Mouse (Mus musculus): Measurements from ENCODE around the gene Kyat1. TPM values are rescaled to one million over a fixed set of nuclear protein-coding genes. Genes with fewer than 3 reads are reported as not detected.
A peak's percentile ranks its signal among the peaks of the same experiment; 100 is the strongest.

Kyat1 gene
- polyA plus RNA-seq, 1 experiment from 2014 or later: 15.5 TPM

- Histone ChIP-seq H3K27ac (replicated peaks) (0 out of 2 replicates have a peak overlapping the region, but pooled peaks have one; percentile 17), H3K9ac (no peak overlapping the region), H3K4me1 (peaks cover 33% of the 10 kb centered on the region), H3K36me3 (peaks cover 46% of the 10 kb centered on the region), H3K9me3 (replicated peaks) (no peaks in the 10 kb centered on the region), H3K4me3 (replicated peaks) (no peak overlapping the region), H3K27me3 (no peaks in the 10 kb centered on the region), H3K4me2 (replicated peaks) (no peak overlapping the region)
- ATAC-seq (ENCODE audit: insufficient number of reproducible peaks, low FRiP score, low TSS enrichment, low read depth): no peak
- WGBS: 36% methylated on average over 4 of the region's 4 CpGs
Observed at GRCm38 (mm10) chr2:30242509-30242908, 36.9 kb upstream of the Kyat1 start.

GRCm38 (mm10) chr2:30240267-30240666, 34.6 kb upstream of the Kyat1 start, which contains the start of gene Gm28035:
TSS of gene Gm28035 (plus strand) at chr2:30240567.
- no peak for ATAC-seq (ENCODE audit: insufficient number of reproducible peaks, low FRiP score, low TSS enrichment, low read depth)
- H3K9me3 ChIP-seq (replicated peaks): no peaks in the 10 kb centered on the region
- peaks cover 41% of the 10 kb centered on the region for H3K4me1 ChIP-seq
- H3K4me3 ChIP-seq (replicated peaks): no peak within 1 kb of the TSS
- peaks cover 46% of the 10 kb centered on the region for H3K36me3 ChIP-seq
- 85% methylated on average over 2 of the region's 2 CpGs for WGBS
- H3K27me3 ChIP-seq: no peaks in the 10 kb centered on the region
- H3K4me2 ChIP-seq (replicated peaks): peak within 1 kb of the TSS; percentile 66; the same call in 1 of the 2 replicates
- H3K27ac ChIP-seq (replicated peaks): 0 out of 2 replicates have a peak within 1 kb of the TSS, but pooled peaks have one; percentile 23
- no peak within 1 kb of the TSS for H3K9ac ChIP-seq

GRCm38 (mm10) chr2:30239777-30240176, 34.1 kb upstream of the Kyat1 start:
- no peak overlapping the region for H3K4me3 ChIP-seq (replicated peaks)
- H3K9me3 ChIP-seq (replicated peaks): no peaks in the 10 kb centered on the region
- H3K4me1 ChIP-seq: peaks cover 40% of the 10 kb centered on the region
- WGBS: 81% methylated on average over 4 of the region's 4 CpGs
- no peak overlapping the region for H3K27ac ChIP-seq (replicated peaks)
- H3K36me3 ChIP-seq: peaks cover 46% of the 10 kb centered on the region
- ATAC-seq (ENCODE audit: insufficient number of reproducible peaks, low FRiP score, low TSS enrichment, low read depth): no peak
- H3K27me3 ChIP-seq: no peaks in the 10 kb centered on the region
- 0 out of 2 replicates have a peak overlapping the region, but pooled peaks have one; percentile 66 for H3K4me2 ChIP-seq (replicated peaks)
- H3K9ac ChIP-seq: no peak overlapping the region

- 0 out of 2 replicates have a peak overlapping the region, but pooled peaks have one; percentile 23 for H3K27ac ChIP-seq (replicated peaks)
- no peaks in the 10 kb centered on the region for H3K27me3 ChIP-seq
- H3K9me3 ChIP-seq (replicated peaks): no peaks in the 10 kb centered on the region
- peak overlapping the region; percentile 66 for H3K4me2 ChIP-seq (replicated peaks)
- H3K4me1 ChIP-seq: peaks cover 36% of the 10 kb centered on the region
- ATAC-seq (ENCODE audit: insufficient number of reproducible peaks, low FRiP score, low TSS enrichment, low read depth): no peak
- H3K9ac ChIP-seq: 0 out of 2 replicates have a peak overlapping the region, but pooled peaks have one; percentile 64
- H3K36me3 ChIP-seq: peaks cover 42% of the 10 kb centered on the region
- 75% methylated on average over 3 of the region's 3 CpGs for WGBS
- H3K4me3 ChIP-seq (replicated peaks): peak overlapping the region; percentile 72
Observed at GRCm38 (mm10) chr2:30238906-30239465, 33.3 kb upstream of the Kyat1 start.

- 0% methylated on average over 36 of the region's 42 CpGs for WGBS
- ATAC-seq (ENCODE audit: insufficient number of reproducible peaks, low FRiP score, low TSS enrichment, low read depth): peak; percentile 91
- Histone ChIP-seq H3K9me3 (replicated peaks) (no peaks in the 10 kb centered on the region), H3K4me2 (replicated peaks) (peak overlapping the region; percentile 66), H3K27ac (replicated peaks) (peak overlapping the region; percentile 93), H3K9ac (peak overlapping the region; percentile 64), H3K27me3 (no peaks in the 10 kb centered on the region), H3K4me1 (peaks cover 36% of the 10 kb centered on the region), H3K36me3 (peaks cover 33% of the 10 kb centered on the region), H3K4me3 (replicated peaks) (peak overlapping the region; percentile 72)
Observed at GRCm38 (mm10) chr2:30237881-30238280, 32.2 kb upstream of the Kyat1 start.

GRCm38 (mm10) chr2:30237199-30237880, 31.7 kb upstream of the Kyat1 start, which contains the start of gene Lrrc8a:
TSS of gene Lrrc8a (plus strand) at chr2:30237715.
- ATAC-seq (ENCODE audit: insufficient number of reproducible peaks, low FRiP score, low TSS enrichment, low read depth): peak; percentile 97
- Histone ChIP-seq H3K4me2 (replicated peaks) (peak within 1 kb of the TSS; percentile 66), H3K36me3 (peaks cover 27% of the 10 kb centered on the region), H3K27me3 (no peaks in the 10 kb centered on the region), H3K9me3 (replicated peaks) (no peaks in the 10 kb centered on the region), H3K4me3 (replicated peaks) (peak within 1 kb of the TSS; percentile 72), H3K4me1 (peaks cover 33% of the 10 kb centered on the region), H3K9ac (peak within 1 kb of the TSS; percentile 64), H3K27ac (replicated peaks) (peak within 1 kb of the TSS; percentile 93)
- under 1% methylated on average over 66 of the region's 67 CpGs for WGBS

GRCm38 (mm10) chr2:30236426-30237198, 31.0 kb upstream of the Kyat1 start:
- Histone ChIP-seq H3K27ac (replicated peaks) (peak overlapping the region; percentile 93), H3K27me3 (no peaks in the 10 kb centered on the region), H3K9me3 (replicated peaks) (no peaks in the 10 kb centered on the region), H3K4me3 (replicated peaks) (peak overlapping the region; percentile 72), H3K4me2 (replicated peaks) (peak overlapping the region; percentile 66), H3K36me3 (peaks cover 20% of the 10 kb centered on the region), H3K9ac (peak overlapping the region; percentile 47), H3K4me1 (peaks cover 29% of the 10 kb centered on the region)
- ATAC-seq (ENCODE audit: insufficient number of reproducible peaks, low FRiP score, low TSS enrichment, low read depth): no peak
- WGBS: 3% methylated on average over 18 of the region's 18 CpGs

GRCm38 (mm10) chr2:30235593-30235992, 29.9 kb upstream of the Kyat1 start:
- 75% methylated on average over 5 of the region's 5 CpGs for WGBS
- H3K4me1 ChIP-seq: peaks cover 29% of the 10 kb centered on the region
- H3K27ac ChIP-seq (replicated peaks): no peak overlapping the region
- no peak overlapping the region for H3K4me2 ChIP-seq (replicated peaks)
- no peaks in the 10 kb centered on the region for H3K27me3 ChIP-seq
- no peak for ATAC-seq (ENCODE audit: insufficient number of reproducible peaks, low FRiP score, low TSS enrichment, low read depth)
- H3K9ac ChIP-seq: no peak overlapping the region
- H3K36me3 ChIP-seq: peaks cover 10% of the 10 kb centered on the region; the same call in 1 of the 2 replicates
- H3K9me3 ChIP-seq (replicated peaks): 0 out of 2 replicates have a peak, but pooled peaks cover 1% of the 10 kb centered on the region
- no peak overlapping the region for H3K4me3 ChIP-seq (replicated peaks)

GRCm38 (mm10) chr2:30216293-30216692, 10.6 kb upstream of the Kyat1 start:
- Histone ChIP-seq H3K27ac (replicated peaks) (no peak overlapping the region), H3K4me1 (no peaks in the 10 kb centered on the region), H3K9ac (no peak overlapping the region), H3K4me3 (replicated peaks) (no peak overlapping the region), H3K4me2 (replicated peaks) (no peak overlapping the region), H3K27me3 (no peaks in the 10 kb centered on the region), H3K9me3 (replicated peaks) (no peaks in the 10 kb centered on the region), H3K36me3 (no peaks in the 10 kb centered on the region)
- ATAC-seq (ENCODE audit: insufficient number of reproducible peaks, low FRiP score, low TSS enrichment, low read depth): no peak
- 88% methylated on average over 5 of the region's 5 CpGs for WGBS

GRCm38 (mm10) chr2:30215493-30215892, 9.8 kb upstream of the Kyat1 start:
- Histone ChIP-seq H3K4me2 (replicated peaks) (no peak overlapping the region), H3K36me3 (no peaks in the 10 kb centered on the region), H3K27me3 (no peaks in the 10 kb centered on the region), H3K4me1 (no peaks in the 10 kb centered on the region), H3K9ac (no peak overlapping the region), H3K27ac (replicated peaks) (no peak overlapping the region), H3K4me3 (replicated peaks) (no peak overlapping the region), H3K9me3 (replicated peaks) (no peaks in the 10 kb centered on the region)
- no peak for ATAC-seq (ENCODE audit: insufficient number of reproducible peaks, low FRiP score, low TSS enrichment, low read depth)
- 81% methylated on average over 6 of the region's 6 CpGs for WGBS

GRCm38 (mm10) chr2:30214745-30215144, 9.1 kb upstream of the Kyat1 start:
- no peaks in the 10 kb centered on the region for H3K36me3 ChIP-seq
- H3K4me1 ChIP-seq: no peaks in the 10 kb centered on the region
- 86% methylated on average over 3 of the region's 3 CpGs for WGBS
- no peaks in the 10 kb centered on the region for H3K27me3 ChIP-seq
- no peak overlapping the region for H3K27ac ChIP-seq (replicated peaks)
- no peak overlapping the region for H3K4me3 ChIP-seq (replicated peaks)
- no peaks in the 10 kb centered on the region for H3K9me3 ChIP-seq (replicated peaks)
- H3K4me2 ChIP-seq (replicated peaks): no peak overlapping the region
- ATAC-seq (ENCODE audit: insufficient number of reproducible peaks, low FRiP score, low TSS enrichment, low read depth): no peak
- no peak overlapping the region for H3K9ac ChIP-seq
